Mouse (Mus musculus) MEL (cell line): ENCODE measurements around the gene Ppif. TPM values are rescaled to one million over a fixed set of nuclear protein-coding genes. Genes with fewer than 3 reads are reported as not detected.

Source experiments
- DNase-seq: peaks from one replicate; pipeline ENCODE4 v3.0.0; 2011; ENCODE audit warnings: low read depth, low spot score
- H3K27ac ChIP-seq: 2 replicates; pipeline ENCODE4 v1.5.1; 2012; ENCODE audit warnings: low read depth, mild to moderate bottlenecking, control low read depth, low read length, moderate library complexity; ENCODE audit not compliant: control insufficient read depth
- H3K27me3 ChIP-seq, 2 experiments: fragments of 150-350 bp in 1 of 2; sonication (generic) in 1 of 2; 2 replicates each; pipeline ENCODE4 v1.6.1; 2012; ENCODE audit warnings: low read length in 2 of 2, mild to moderate bottlenecking in 2 of 2, improper control_type of control experiment in 1 of 2, moderate library complexity in 1 of 2; ENCODE audit not compliant: insufficient read depth in 2 of 2, control insufficient read depth in 1 of 2
- H3K36me3 ChIP-seq, 2 experiments: 2 replicates each; pipeline ENCODE4 v1.6.1; 2012 to 2014; ENCODE audit warnings: low read length in 2 of 2, improper control_type of control experiment in 1 of 2, inconsistent platforms in 1 of 2, mild to moderate bottlenecking in 1 of 2; ENCODE audit not compliant: insufficient read depth in 2 of 2, control insufficient read depth in 1 of 2
- H3K4me1 ChIP-seq, 2 experiments: fragments of 150-350 bp in 1 of 2; sonication (generic) in 1 of 2; 2 replicates each; pipeline ENCODE4 v1.6.1; 2012; ENCODE audit warnings: low read length in 2 of 2, improper control_type of control experiment in 1 of 2, mild to moderate bottlenecking in 1 of 2; ENCODE audit not compliant: insufficient read depth in 2 of 2, control insufficient read depth in 1 of 2
- H3K4me3 ChIP-seq, 2 experiments: fragments of 150-350 bp in 1 of 2; sonication (generic) in 1 of 2; 2 replicates each; pipeline ENCODE4 v1.5.1; 2012; ENCODE audit warnings: low read depth in 2 of 2, low read length in 2 of 2, mild to moderate bottlenecking in 2 of 2, moderate library complexity in 2 of 2, control low read depth in 1 of 2, improper control_type of control experiment in 1 of 2; ENCODE audit not compliant: control insufficient read depth in 1 of 2, insufficient read depth in 1 of 2
- H3K79me2 ChIP-seq: 2 replicates; pipeline ENCODE4 v1.6.1; 2012; ENCODE audit warnings: mild to moderate bottlenecking, low read length, moderate library complexity; ENCODE audit not compliant: control insufficient read depth, poor library complexity, insufficient read depth
- H3K9ac ChIP-seq: 2 replicates; pipeline ENCODE4 v1.6.1; 2012; ENCODE audit warnings: low read depth, mild to moderate bottlenecking, control low read depth, low read length, moderate library complexity; ENCODE audit not compliant: control insufficient read depth, poor library complexity, severe bottlenecking
- H3K9me3 ChIP-seq: fragments of 150-350 bp; sonication (generic); replicated peaks from 2 replicates; pipeline ENCODE4 v1.6.1; 2012; ENCODE audit warnings: mild to moderate bottlenecking, low read length, improper control_type of control experiment, moderate library complexity; ENCODE audit not compliant: insufficient read depth
- BHLHE40 ChIP-seq: IDR thresholded peaks from 2 replicates; pipeline ENCODE4 v1.6.1; 2012; ENCODE audit warnings: low read depth, mild to moderate bottlenecking, inconsistent platforms, low read length, improper control_type of control experiment, borderline replicate concordance
- CHD1 ChIP-seq: IDR thresholded peaks from 2 replicates; pipeline ENCODE4 v1.6.1; 2012; ENCODE audit warnings: low read depth, mild to moderate bottlenecking, inconsistent platforms, low read length, improper control_type of control experiment
- CTCF ChIP-seq, 3 experiments: IDR thresholded peaks in 2 of 3; conservative IDR thresholded peaks in 1 of 3; 2 replicates each; pipeline ENCODE4 v1.5.1; 2011 to 2012; ENCODE audit warnings: low read length in 3 of 3, low read depth in 2 of 3, mild to moderate bottlenecking in 2 of 3, improper control_type of control experiment in 1 of 3, inconsistent platforms in 1 of 3, mixed read lengths in 1 of 3, moderate library complexity in 1 of 3; ENCODE audit not compliant: control insufficient read depth in 1 of 3, insufficient read depth in 1 of 3, poor library complexity in 1 of 3, severe bottlenecking in 1 of 3
- E2F4 ChIP-seq: IDR thresholded peaks from 2 replicates; pipeline ENCODE4 v1.6.1; 2011; ENCODE audit warnings: low read depth, low read length, improper control_type of control experiment, borderline replicate concordance
- ELF1 ChIP-seq: IDR thresholded peaks from 2 replicates; pipeline ENCODE4 v1.6.1; 2014; ENCODE audit warnings: low read depth, mild to moderate bottlenecking, inconsistent platforms, low read length, improper control_type of control experiment, moderate library complexity
- EP300 ChIP-seq, 2 experiments: IDR thresholded peaks; 2 replicates each; pipeline ENCODE4 v1.6.1; 2011; ENCODE audit warnings: improper control_type of control experiment in 2 of 2, low read length in 2 of 2, low read depth in 1 of 2, mild to moderate bottlenecking in 1 of 2
- ETS1 ChIP-seq: IDR thresholded peaks from 2 replicates; pipeline ENCODE4 v1.6.1; 2012; ENCODE audit warnings: low read depth, mild to moderate bottlenecking, inconsistent platforms, low read length, improper control_type of control experiment, moderate library complexity
- GABPA ChIP-seq: IDR thresholded peaks from 2 replicates; pipeline ENCODE4 v1.6.1; 2012; ENCODE audit warnings: low read depth, mild to moderate bottlenecking, inconsistent platforms, low read length, improper control_type of control experiment, moderate library complexity
- GATA1 ChIP-seq: IDR thresholded peaks from 2 replicates; pipeline ENCODE4 v1.6.1; 2011; ENCODE audit warnings: low read depth, low read length, improper control_type of control experiment
- KAT2A ChIP-seq: conservative IDR thresholded peaks from 2 replicates; pipeline ENCODE4 v1.6.1; 2012; ENCODE audit warnings: low read depth, low read length, improper control_type of control experiment, inconsistent platforms
- MAFK ChIP-seq: IDR thresholded peaks from 2 replicates; pipeline ENCODE4 v1.6.1; 2011; ENCODE audit warnings: low read depth, mild to moderate bottlenecking, low read length, improper control_type of control experiment, borderline replicate concordance
- MAX ChIP-seq: IDR thresholded peaks from 2 replicates; pipeline ENCODE4 v1.6.1; 2011; ENCODE audit warnings: low read length, improper control_type of control experiment
- MAZ ChIP-seq: IDR thresholded peaks from 2 replicates; pipeline ENCODE4 v1.6.1; 2012; ENCODE audit warnings: low read depth, mild to moderate bottlenecking, inconsistent platforms, low read length, improper control_type of control experiment
- MEF2A ChIP-seq: IDR thresholded peaks from 2 replicates; pipeline ENCODE4 v1.6.1; 2014; ENCODE audit warnings: low read depth, mild to moderate bottlenecking, inconsistent platforms, low read length, improper control_type of control experiment; ENCODE audit not compliant: poor library complexity, insufficient replicate concordance, severe bottlenecking; ENCODE audit errors: extremely low read depth
- MXI1 ChIP-seq: IDR thresholded peaks from 2 replicates; pipeline ENCODE4 v1.6.1; 2011; ENCODE audit warnings: mild to moderate bottlenecking, low read depth, low read length, improper control_type of control experiment
- MYB ChIP-seq: IDR thresholded peaks from 2 replicates; pipeline ENCODE4 v1.6.1; 2011; ENCODE audit warnings: mild to moderate bottlenecking, low read depth, low read length, improper control_type of control experiment
- NELFE ChIP-seq: IDR thresholded peaks from 2 replicates; pipeline ENCODE4 v1.6.1; 2011; ENCODE audit warnings: low read depth, low read length, improper control_type of control experiment
- NRF1 ChIP-seq: IDR thresholded peaks from 2 replicates; pipeline ENCODE4 v1.6.1; 2014; ENCODE audit warnings: low read depth, mild to moderate bottlenecking, inconsistent platforms, low read length, improper control_type of control experiment, moderate library complexity; ENCODE audit not compliant: poor library complexity, insufficient read depth, severe bottlenecking
- POLR2A ChIP-seq, 2 experiments: IDR thresholded peaks; 2 replicates each; pipeline ENCODE4 v1.6.1; 2011 to 2012; ENCODE audit warnings: low read length in 2 of 2, mild to moderate bottlenecking in 2 of 2, control low read depth in 1 of 2, improper control_type of control experiment in 1 of 2, low read depth in 1 of 2, moderate library complexity in 1 of 2; ENCODE audit not compliant: control insufficient read depth in 1 of 2, insufficient read depth in 1 of 2, poor library complexity in 1 of 2
- POLR2AphosphoS2 ChIP-seq: IDR thresholded peaks from 2 replicates; pipeline ENCODE4 v1.6.1; 2011; ENCODE audit warnings: low read length, improper control_type of control experiment
- POLR2AphosphoS5 ChIP-seq: IDR thresholded peaks from 2 replicates; pipeline ENCODE4 v1.6.1; 2012; ENCODE audit warnings: low read depth, borderline replicate concordance, mild to moderate bottlenecking, inconsistent platforms, low read length, moderate library complexity, mixed read lengths
- RAD21 ChIP-seq: IDR thresholded peaks from 2 replicates; pipeline ENCODE4 v1.6.1; 2011; ENCODE audit warnings: mild to moderate bottlenecking, low read depth, low read length, improper control_type of control experiment
- RCOR1 ChIP-seq: IDR thresholded peaks from 2 replicates; pipeline ENCODE4 v1.6.1; 2012; ENCODE audit warnings: low read depth, mild to moderate bottlenecking, inconsistent platforms, low read length, improper control_type of control experiment
- TAL1 ChIP-seq: IDR thresholded peaks from 2 replicates; pipeline ENCODE4 v1.6.1; 2012; ENCODE audit warnings: mild to moderate bottlenecking, inconsistent platforms, low read length, moderate library complexity, mixed read lengths
- TBP ChIP-seq: IDR thresholded peaks from 2 replicates; pipeline ENCODE4 v1.8.0; 2011; ENCODE audit warnings: low read depth, low read length, improper control_type of control experiment
- TCF12 ChIP-seq: IDR thresholded peaks from 2 replicates; pipeline ENCODE4 v1.6.1; 2014; ENCODE audit warnings: low read depth, mild to moderate bottlenecking, inconsistent platforms, low read length, improper control_type of control experiment, moderate library complexity
- USF2 ChIP-seq, 2 experiments: IDR thresholded peaks; 2 replicates each; pipeline ENCODE4 v1.6.1; 2011 to 2012; ENCODE audit warnings: improper control_type of control experiment in 2 of 2, low read length in 2 of 2, borderline replicate concordance in 1 of 2, inconsistent platforms in 1 of 2, low read depth in 1 of 2, mild to moderate bottlenecking in 1 of 2; ENCODE audit not compliant: insufficient read depth in 1 of 2
- ZC3H11A ChIP-seq: IDR thresholded peaks from 2 replicates; pipeline ENCODE4 v1.6.1; 2012; ENCODE audit warnings: low read depth, mild to moderate bottlenecking, inconsistent platforms, low read length, improper control_type of control experiment
- ZKSCAN1 ChIP-seq: IDR thresholded peaks from 2 replicates; pipeline ENCODE4 v1.6.1; 2012; ENCODE audit warnings: low read depth, mild to moderate bottlenecking, inconsistent platforms, low read length, improper control_type of control experiment, moderate library complexity
- ZMIZ1 ChIP-seq: IDR thresholded peaks from 2 replicates; pipeline ENCODE4 v1.6.1; 2012; ENCODE audit warnings: low read depth, mild to moderate bottlenecking, inconsistent platforms, low read length, improper control_type of control experiment, moderate library complexity
- ZNF384 ChIP-seq: IDR thresholded peaks from 2 replicates; pipeline ENCODE4 v1.6.1; 2012; ENCODE audit warnings: low read depth, mild to moderate bottlenecking, inconsistent platforms, low read length, improper control_type of control experiment
- polyA plus RNA-seq, 2 experiments: library from polyadenylated mRNA; stranded (reverse) in 1 of 2; unstranded in 1 of 2; fragments of >175 nt in 1 of 2; fragments of >200 nt in 1 of 2; gene quantifications; 2 replicates each; pipeline versions ENCODE4 v1.2.1 to v1.2.4; 2012; ENCODE audit warnings: low replicate concordance in 2 of 2, low read depth in 1 of 2; ENCODE audit not compliant: insufficient read length in 2 of 2, insufficient read depth in 1 of 2, missing spikeins in 1 of 2
- total RNA-seq: library from RNA; depleted of rRNA; stranded (reverse); fragments of 300-350 nt; gene quantifications from 2 replicates; pipeline ENCODE4 v1.2.3, GENCODE M21; 2012

The Ppif gene
- total and polyA plus RNA-seq, 3 experiments: 71.0 to 128 (median 127) TPM

DNA sequence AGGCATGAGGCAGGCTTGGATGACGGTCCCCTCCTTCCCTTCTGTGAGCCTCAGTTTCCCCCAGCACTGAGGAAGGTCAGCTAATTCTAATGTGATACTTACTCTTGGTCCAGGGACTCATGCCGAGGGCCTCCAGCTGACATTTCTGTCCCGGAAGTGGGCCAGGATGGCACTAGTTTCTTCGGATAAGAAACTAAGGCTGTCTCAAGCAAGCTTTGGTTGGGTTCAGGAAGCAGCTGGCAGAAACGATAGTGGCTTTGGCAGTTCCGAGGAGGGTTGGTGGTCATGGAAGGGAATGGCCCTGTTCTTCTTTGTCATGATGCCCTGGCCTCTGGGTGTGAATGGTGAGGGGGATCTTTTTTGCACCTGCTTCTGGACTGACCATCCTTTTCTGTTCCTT, 1.1 kb downstream of the Ppif start:
- Histone ChIP-seq H3K9ac (peak overlapping the region; percentile 94), H3K27ac (peak overlapping the region; percentile 33), H3K4me3 (peak overlapping the region; percentile 66 to 74), H3K9me3 (no peaks in the 10 kb centered on the region), H3K79me2 (peaks cover 20% of the 10 kb centered on the region), H3K27me3 (no peaks in the 10 kb centered on the region), H3K36me3 (peaks cover 0 to 9% of the 10 kb centered on the region in 2 experiments; a peak in 2 of 4 replicates), H3K4me1 (peaks cover 3 to 18% of the 10 kb centered on the region in 2 experiments; a peak in 3 of 4 replicates)
- DNase-seq: peak; percentile 74
- TF ChIP-seq MAX (peak; percentile 60; the same call in 1 of the 2 replicates), RCOR1 (peak; percentile 47; the same call in 1 of the 2 replicates), TCF12 (peak; percentile 80), ZNF384 (no peak), TBP (0 out of 2 replicates have a peak, but pooled peaks have one; percentile 16), MXI1 (no peak; the same call in 1 of the 2 replicates), ZMIZ1 (no peak), MEF2A (no peak), CHD1 (0 out of 2 replicates have a peak, but pooled peaks have one; percentile 16), TAL1 (peak; percentile 91), NRF1 (no peak), EP300 (IDR thresholded peaks at IDR 0.05; ENCODE audit: low read depth in 1 of 2, low read length in 2 of 2) (peak; percentile 78 to 82), CTCF (IDR thresholded peaks at IDR 0.05 in 2 of 3, conservative IDR thresholded peaks at IDR 0.05 in 1 of 3; ENCODE audit: control insufficient read depth in 1 of 3, insufficient read depth in 1 of 3, low read depth in 2 of 3, low read length in 3 of 3, poor library complexity in 1 of 3, severe bottlenecking in 1 of 3) (no peak), ZKSCAN1 (no peak), ETS1 (peak; percentile 83), MAZ (no peak), GATA1 (peak; percentile 55; the same call in 1 of the 2 replicates), POLR2AphosphoS2 (no peak), ELF1 (peak; percentile 70), RAD21 (no peak)

DNA sequence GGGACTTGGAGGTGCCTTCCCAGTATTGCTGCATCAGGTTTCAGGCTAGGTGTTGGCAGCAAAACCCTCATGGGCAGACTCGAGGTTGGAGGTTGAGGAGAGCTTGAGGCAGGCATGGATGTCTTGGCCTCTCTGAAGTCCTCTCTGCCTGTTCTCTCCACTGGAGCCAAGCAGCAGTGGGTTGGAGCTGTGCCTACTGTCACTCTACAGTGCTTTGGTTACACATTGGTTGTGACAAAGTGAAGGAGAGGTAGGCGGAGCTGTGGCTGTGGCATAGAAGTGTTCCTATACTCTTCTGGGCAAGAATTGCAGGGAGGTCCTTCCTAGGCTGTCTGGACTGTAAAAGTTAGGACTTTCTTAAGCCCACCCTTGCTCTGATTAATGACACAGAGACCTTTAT, 2.4 kb downstream of the Ppif start:
- no peaks in the 10 kb centered on the region for H3K27me3 ChIP-seq
- H3K27ac ChIP-seq: no peak overlapping the region
- H3K9me3 ChIP-seq: no peaks in the 10 kb centered on the region
- peaks cover 0 to 9% of the 10 kb centered on the region in 2 experiments; a peak in 2 of 4 replicates for H3K36me3 ChIP-seq
- no peak overlapping the region for H3K4me3 ChIP-seq
- H3K4me1 ChIP-seq: peaks cover 3 to 18% of the 10 kb centered on the region in 2 experiments; a peak in 3 of 4 replicates
- H3K9ac ChIP-seq: no peak overlapping the region
- H3K79me2 ChIP-seq: peaks cover 20% of the 10 kb centered on the region
- DNase-seq: no peak
- no peak for TF ChIP-seq CHD1
- TF ChIP-seq EP300 (IDR thresholded peaks at IDR 0.05; ENCODE audit: low read depth in 1 of 2, low read length in 2 of 2): no peak
- no peak for TF ChIP-seq E2F4
- TF ChIP-seq KAT2A: no peak
- TF ChIP-seq BHLHE40: no peak
- TF ChIP-seq TCF12: no peak
- TF ChIP-seq CTCF (IDR thresholded peaks at IDR 0.05 in 2 of 3, conservative IDR thresholded peaks at IDR 0.05 in 1 of 3; ENCODE audit: control insufficient read depth in 1 of 3, insufficient read depth in 1 of 3, low read depth in 2 of 3, low read length in 3 of 3, poor library complexity in 1 of 3, severe bottlenecking in 1 of 3): no peak
- TF ChIP-seq NELFE: no peak
- TF ChIP-seq POLR2A (IDR thresholded peaks at IDR 0.05; ENCODE audit: control insufficient read depth in 1 of 2, insufficient read depth in 1 of 2, low read depth in 1 of 2, low read length in 2 of 2, poor library complexity in 1 of 2): no peak
- no peak for TF ChIP-seq ZMIZ1
- TF ChIP-seq POLR2AphosphoS5: no peak
- no peak for TF ChIP-seq MAFK
- TF ChIP-seq GABPA: no peak
- TF ChIP-seq ZKSCAN1: no peak
- TF ChIP-seq USF2 (IDR thresholded peaks at IDR 0.05; ENCODE audit: borderline replicate concordance in 1 of 2, insufficient read depth in 1 of 2, low read depth in 1 of 2, low read length in 2 of 2): no peak
- no peak for TF ChIP-seq MYB
- TF ChIP-seq ZC3H11A: no peak
